Mouse (Mus musculus): Measurements from ENCODE around the gene Nuak1. TPM values are rescaled to one million over a fixed set of nuclear protein-coding genes. Genes with fewer than 3 reads are reported as not detected.

Nuak1 gene
- polyA plus RNA-seq, 1 experiment from 2014 or later, result 5.5 TPM

DNA sequence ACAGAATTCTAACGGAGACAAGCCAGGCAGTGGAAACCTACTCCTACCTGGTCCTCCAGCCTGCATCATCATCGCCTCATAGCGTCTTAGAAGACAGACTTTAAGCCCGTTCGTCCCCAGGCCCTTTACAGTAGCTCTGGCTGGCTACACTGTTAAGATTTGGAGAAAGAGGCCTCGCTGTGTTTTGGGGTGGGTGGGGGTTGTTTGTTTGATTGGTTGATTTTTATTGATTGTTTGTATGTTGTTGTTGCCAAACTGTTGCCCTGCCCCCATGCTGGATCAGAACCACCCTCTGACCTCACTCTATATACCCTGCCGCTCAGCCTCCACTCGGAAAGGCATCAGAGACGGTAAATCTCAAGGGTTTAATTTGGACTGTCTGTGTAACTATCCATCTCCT is 55.6 kb downstream of the Nuak1 start:
- WGBS, result 77% methylated on average over 9 of the region's 9 CpGs
- Histone ChIP-seq H3K4me3 (ENCODE audit: low read depth, low read length) (no peak overlapping the region), H3K4me2 (ENCODE audit: low read length) (no peak overlapping the region), H3K9me3 (replicated peaks; ENCODE audit: control insufficient read depth, low read length, poor library complexity, severe bottlenecking) (no peaks in the 10 kb centered on the region), H3K9ac (ENCODE audit: low read depth, low read length) (no peak overlapping the region), H3K4me1 (ENCODE audit: control insufficient read depth, insufficient read depth, low read length) (peaks cover 36% of the 10 kb centered on the region), H3K27me3 (ENCODE audit: control insufficient read depth, insufficient read depth, low read depth, low read length) (no peaks in the 10 kb centered on the region), H3K27ac (ENCODE audit: low read length) (no peak overlapping the region), H3K36me3 (ENCODE audit: control insufficient read depth, insufficient read depth, low read length) (no peaks in the 10 kb centered on the region)
- no peak for ATAC-seq

DNA sequence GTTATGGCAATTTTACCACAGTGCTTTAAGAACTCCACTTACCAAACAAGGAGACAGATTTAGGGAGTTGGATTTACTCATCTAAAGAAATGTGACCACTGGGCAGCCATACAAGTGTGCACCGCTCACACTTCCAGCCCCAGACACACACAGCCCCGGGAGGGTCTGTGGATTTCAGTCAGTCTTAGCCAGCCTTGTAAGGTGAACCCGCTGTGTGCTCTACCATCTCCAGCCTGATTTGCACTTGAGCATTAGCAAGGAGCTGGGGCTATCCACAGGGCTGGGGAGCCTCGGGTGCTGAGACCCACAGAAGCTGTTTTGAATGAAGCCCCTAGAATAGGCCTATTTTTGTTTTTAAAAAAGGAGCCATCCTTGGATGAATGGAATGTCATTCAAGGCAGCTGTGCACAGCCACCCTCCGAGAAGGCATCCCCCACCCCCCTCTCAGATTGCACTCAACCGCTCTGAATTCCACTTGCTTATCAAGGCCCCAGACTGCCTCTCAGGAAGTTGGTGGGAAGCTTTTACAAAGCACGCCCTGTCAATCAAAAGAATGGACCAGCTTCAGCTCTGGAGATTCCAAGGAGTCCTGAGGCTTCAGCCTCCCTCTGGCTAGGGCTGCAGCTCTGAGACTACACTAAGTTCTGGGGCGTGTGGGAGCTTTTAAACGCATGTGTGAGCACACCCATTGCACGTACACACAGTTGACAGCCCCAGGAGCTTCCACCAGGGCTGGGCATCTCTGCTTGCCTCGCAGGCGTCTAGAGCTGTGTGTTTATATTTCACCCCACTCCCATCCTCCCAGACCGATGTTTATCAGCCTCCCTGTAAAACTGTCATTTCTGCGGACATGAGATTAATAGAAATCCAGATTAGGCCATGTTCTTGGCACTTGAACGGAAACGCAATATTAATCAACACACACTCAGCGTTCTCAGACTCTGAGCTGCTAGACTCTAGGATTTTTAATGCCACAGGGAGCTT is 57.2 kb downstream of the Nuak1 start:
- Histone ChIP-seq H3K9me3 (replicated peaks; ENCODE audit: control insufficient read depth, low read length, poor library complexity, severe bottlenecking) (no peaks in the 10 kb centered on the region), H3K4me3 (ENCODE audit: low read depth, low read length) (no peak overlapping the region), H3K27me3 (ENCODE audit: control insufficient read depth, insufficient read depth, low read depth, low read length) (no peaks in the 10 kb centered on the region), H3K27ac (ENCODE audit: low read length) (peak overlapping the region; percentile 54; the same call in 1 of the 2 replicates), H3K4me2 (ENCODE audit: low read length) (no peak overlapping the region), H3K9ac (ENCODE audit: low read depth, low read length) (peak overlapping the region; percentile 16; the same call in 1 of the 2 replicates), H3K36me3 (ENCODE audit: control insufficient read depth, insufficient read depth, low read length) (peaks cover 3% of the 10 kb centered on the region; the same call in 1 of the 2 replicates), H3K4me1 (ENCODE audit: control insufficient read depth, insufficient read depth, low read length) (peaks cover 26% of the 10 kb centered on the region)
- WGBS, result 16% methylated on average over 17 of the region's 17 CpGs
- ATAC-seq, result peak; percentile 66

- Histone ChIP-seq H3K4me3 (ENCODE audit: low read depth, low read length) (no peak overlapping the region), H3K36me3 (ENCODE audit: control insufficient read depth, insufficient read depth, low read length) (peaks cover 3% of the 10 kb centered on the region; the same call in 1 of the 2 replicates), H3K27me3 (ENCODE audit: control insufficient read depth, insufficient read depth, low read depth, low read length) (no peaks in the 10 kb centered on the region), H3K27ac (ENCODE audit: low read length) (no peak overlapping the region), H3K9ac (ENCODE audit: low read depth, low read length) (no peak overlapping the region), H3K4me1 (ENCODE audit: control insufficient read depth, insufficient read depth, low read length) (peaks cover 21% of the 10 kb centered on the region), H3K4me2 (ENCODE audit: low read length) (no peak overlapping the region), H3K9me3 (replicated peaks; ENCODE audit: control insufficient read depth, low read length, poor library complexity, severe bottlenecking) (no peaks in the 10 kb centered on the region)
- no peak for ATAC-seq
- WGBS, result 86% methylated on average over 2 of the region's 2 CpGs
Measured at GRCm38 (mm10) chr10:84381276-84381798, 59.1 kb downstream of the Nuak1 start.

GRCm38 (mm10) chr10:84379366-84379765 is 61.0 kb downstream of the Nuak1 start:
- Histone ChIP-seq H3K9me3 (replicated peaks; ENCODE audit: control insufficient read depth, low read length, poor library complexity, severe bottlenecking) (no peaks in the 10 kb centered on the region), H3K9ac (ENCODE audit: low read depth, low read length) (no peak overlapping the region), H3K4me2 (ENCODE audit: low read length) (no peak overlapping the region), H3K27ac (ENCODE audit: low read length) (no peak overlapping the region), H3K4me3 (ENCODE audit: low read depth, low read length) (no peak overlapping the region), H3K27me3 (ENCODE audit: control insufficient read depth, insufficient read depth, low read depth, low read length) (no peaks in the 10 kb centered on the region), H3K4me1 (ENCODE audit: control insufficient read depth, insufficient read depth, low read length) (peaks cover 15% of the 10 kb centered on the region), H3K36me3 (ENCODE audit: control insufficient read depth, insufficient read depth, low read length) (peaks cover 10% of the 10 kb centered on the region)
- 96% methylated on average over 1 of the region's 1 CpGs for WGBS
- ATAC-seq, result no peak

GRCm38 (mm10) chr10:84377956-84378355 is 62.4 kb downstream of the Nuak1 start:
- H3K9me3 ChIP-seq (replicated peaks; ENCODE audit: control insufficient read depth, low read length, poor library complexity, severe bottlenecking), result no peaks in the 10 kb centered on the region
- no peak for ATAC-seq

DNA sequence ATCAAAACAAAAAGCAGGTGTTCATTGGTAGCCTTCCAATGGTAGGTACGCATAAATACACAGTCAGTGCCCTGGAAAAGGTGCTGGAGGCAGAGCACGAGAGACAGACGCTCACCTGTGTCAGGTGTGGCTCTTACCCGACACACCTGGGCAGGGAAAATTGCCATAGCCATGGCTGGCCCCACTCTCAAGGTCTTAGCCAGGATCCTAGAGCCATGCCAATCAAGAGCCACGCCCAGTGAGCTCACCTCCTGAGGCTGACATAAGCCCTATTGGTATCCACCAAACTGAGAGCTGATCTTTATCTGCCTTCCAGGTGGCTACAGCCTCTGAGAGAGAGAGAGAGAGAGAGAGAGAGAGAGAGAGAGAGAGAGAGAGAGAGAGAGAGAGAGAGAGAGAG is 64.1 kb downstream of the Nuak1 start:
- Histone ChIP-seq H3K27me3 (ENCODE audit: control insufficient read depth, insufficient read depth, low read depth, low read length) (no peaks in the 10 kb centered on the region), H3K4me3 (ENCODE audit: low read depth, low read length) (no peak overlapping the region), H3K4me1 (ENCODE audit: control insufficient read depth, insufficient read depth, low read length) (peaks cover 11% of the 10 kb centered on the region), H3K9ac (ENCODE audit: low read depth, low read length) (no peak overlapping the region), H3K27ac (ENCODE audit: low read length) (no peak overlapping the region), H3K36me3 (ENCODE audit: control insufficient read depth, insufficient read depth, low read length) (peaks cover 14% of the 10 kb centered on the region), H3K4me2 (ENCODE audit: low read length) (no peak overlapping the region), H3K9me3 (replicated peaks; ENCODE audit: control insufficient read depth, low read length, poor library complexity, severe bottlenecking) (no peaks in the 10 kb centered on the region)
- 89% methylated on average over 5 of the region's 5 CpGs for WGBS
- ATAC-seq, result no peak

More at GRCm38 (mm10) chr10:84377956-84378355, 62.4 kb downstream of the Nuak1 start:
- Histone ChIP-seq H3K27me3 (ENCODE audit: control insufficient read depth, insufficient read depth, low read depth, low read length) (no peaks in the 10 kb centered on the region), H3K4me1 (ENCODE audit: control insufficient read depth, insufficient read depth, low read length) (peaks cover 2% of the 10 kb centered on the region), H3K36me3 (ENCODE audit: control insufficient read depth, insufficient read depth, low read length) (peaks cover 14% of the 10 kb centered on the region), H3K4me2 (ENCODE audit: low read length) (no peak overlapping the region), H3K27ac (ENCODE audit: low read length) (no peak overlapping the region), H3K9ac (ENCODE audit: low read depth, low read length) (no peak overlapping the region), H3K4me3 (ENCODE audit: low read depth, low read length) (no peak overlapping the region)
- 92% methylated on average over 11 of the region's 11 CpGs for WGBS

DNA sequence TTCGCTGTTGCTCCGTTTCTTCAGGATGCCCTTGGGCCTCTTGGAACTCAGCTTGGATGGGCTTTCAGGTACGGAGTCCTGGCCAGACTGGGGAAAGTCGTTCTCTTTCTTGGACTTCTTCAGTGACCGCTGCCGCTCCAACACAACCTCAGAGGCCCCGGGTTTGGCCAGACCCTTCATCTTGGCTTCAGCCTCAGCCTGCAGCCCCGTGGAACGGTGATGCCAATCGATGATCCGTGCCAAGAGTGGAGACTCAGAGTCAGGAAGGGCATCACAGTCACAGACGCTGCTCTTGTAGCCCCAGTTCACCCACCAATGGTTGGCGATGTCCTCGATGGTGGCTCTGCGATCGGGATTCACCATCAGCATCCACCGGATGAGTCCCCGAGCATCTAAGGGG is 65.4 kb downstream of the Nuak1 start:
- no peak overlapping the region for H3K4me2 ChIP-seq (ENCODE audit: low read length)
- H3K9me3 ChIP-seq (replicated peaks; ENCODE audit: control insufficient read depth, low read length, poor library complexity, severe bottlenecking), result no peaks in the 10 kb centered on the region
- H3K27ac ChIP-seq (ENCODE audit: low read length), result no peak overlapping the region
- 94% methylated on average over 18 of the region's 18 CpGs for WGBS
- no peak for ATAC-seq
- H3K27me3 ChIP-seq (ENCODE audit: control insufficient read depth, insufficient read depth, low read depth, low read length), result no peaks in the 10 kb centered on the region
- H3K4me3 ChIP-seq (ENCODE audit: low read depth, low read length), result no peak overlapping the region
- H3K9ac ChIP-seq (ENCODE audit: low read depth, low read length), result no peak overlapping the region
- H3K4me1 ChIP-seq (ENCODE audit: control insufficient read depth, insufficient read depth, low read length), result peaks cover 11% of the 10 kb centered on the region
- H3K36me3 ChIP-seq (ENCODE audit: control insufficient read depth, insufficient read depth, low read length), result peaks cover 14% of the 10 kb centered on the region

DNA sequence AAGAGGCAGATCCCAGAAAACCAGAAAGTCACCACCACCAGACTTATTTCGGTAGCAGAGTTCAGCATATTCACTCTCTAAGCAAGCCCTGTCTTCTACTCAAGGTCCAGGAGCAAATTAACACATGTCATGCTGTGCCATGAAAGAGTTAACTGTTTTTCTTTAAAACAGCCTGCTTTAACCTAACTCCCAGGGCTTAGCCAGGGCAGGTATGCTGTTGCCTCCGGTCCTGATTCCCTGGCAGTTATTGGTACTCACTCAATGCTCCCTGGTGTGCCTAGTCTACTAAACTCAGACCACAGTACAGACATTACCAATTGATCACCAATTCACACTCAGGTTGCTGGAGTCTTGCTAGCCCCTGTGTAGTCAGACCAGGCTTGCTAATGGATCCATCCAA is 66.9 kb downstream of the Nuak1 start:
- WGBS, result 90% methylated on average over 2 of the region's 2 CpGs
- H3K4me2 ChIP-seq (ENCODE audit: low read length), result no peak overlapping the region
- no peaks in the 10 kb centered on the region for H3K9me3 ChIP-seq (replicated peaks; ENCODE audit: control insufficient read depth, low read length, poor library complexity, severe bottlenecking)

More for the DNA sequence above, 66.9 kb downstream of the Nuak1 start:
- H3K4me3 ChIP-seq (ENCODE audit: low read depth, low read length), result no peak overlapping the region
- peaks cover 11% of the 10 kb centered on the region for H3K4me1 ChIP-seq (ENCODE audit: control insufficient read depth, insufficient read depth, low read length)
- no peaks in the 10 kb centered on the region for H3K27me3 ChIP-seq (ENCODE audit: control insufficient read depth, insufficient read depth, low read depth, low read length)
- H3K27ac ChIP-seq (ENCODE audit: low read length), result no peak overlapping the region
- H3K36me3 ChIP-seq (ENCODE audit: control insufficient read depth, insufficient read depth, low read length), result peaks cover 11% of the 10 kb centered on the region; the same call in 1 of the 2 replicates
- H3K9ac ChIP-seq (ENCODE audit: low read depth, low read length), result no peak overlapping the region
- ATAC-seq, result no peak
